Mouse (Mus musculus) stomach, postnatal 0 days (tissue): ENCODE measurements at regions not wholly inside any gene's neighbourhood (a gene's known extent, or its start where the extent isn't known, plus 50 kb on each side); places are given as distances from the start of the nearest gene placed in this dataset.

ENCODE experiments used
- CTCF ChIP-seq: IDR thresholded peaks from 2 replicates; pipeline ENCODE4 v1.5.1; 2016; ENCODE audit warnings: antibody characterized with exemption, low read depth, mild to moderate bottlenecking, moderate library complexity
- EP300 ChIP-seq: optimal IDR thresholded peaks from 2 replicates; pipeline ENCODE3; 2016; ENCODE audit warnings: antibody characterized with exemption

DNA sequence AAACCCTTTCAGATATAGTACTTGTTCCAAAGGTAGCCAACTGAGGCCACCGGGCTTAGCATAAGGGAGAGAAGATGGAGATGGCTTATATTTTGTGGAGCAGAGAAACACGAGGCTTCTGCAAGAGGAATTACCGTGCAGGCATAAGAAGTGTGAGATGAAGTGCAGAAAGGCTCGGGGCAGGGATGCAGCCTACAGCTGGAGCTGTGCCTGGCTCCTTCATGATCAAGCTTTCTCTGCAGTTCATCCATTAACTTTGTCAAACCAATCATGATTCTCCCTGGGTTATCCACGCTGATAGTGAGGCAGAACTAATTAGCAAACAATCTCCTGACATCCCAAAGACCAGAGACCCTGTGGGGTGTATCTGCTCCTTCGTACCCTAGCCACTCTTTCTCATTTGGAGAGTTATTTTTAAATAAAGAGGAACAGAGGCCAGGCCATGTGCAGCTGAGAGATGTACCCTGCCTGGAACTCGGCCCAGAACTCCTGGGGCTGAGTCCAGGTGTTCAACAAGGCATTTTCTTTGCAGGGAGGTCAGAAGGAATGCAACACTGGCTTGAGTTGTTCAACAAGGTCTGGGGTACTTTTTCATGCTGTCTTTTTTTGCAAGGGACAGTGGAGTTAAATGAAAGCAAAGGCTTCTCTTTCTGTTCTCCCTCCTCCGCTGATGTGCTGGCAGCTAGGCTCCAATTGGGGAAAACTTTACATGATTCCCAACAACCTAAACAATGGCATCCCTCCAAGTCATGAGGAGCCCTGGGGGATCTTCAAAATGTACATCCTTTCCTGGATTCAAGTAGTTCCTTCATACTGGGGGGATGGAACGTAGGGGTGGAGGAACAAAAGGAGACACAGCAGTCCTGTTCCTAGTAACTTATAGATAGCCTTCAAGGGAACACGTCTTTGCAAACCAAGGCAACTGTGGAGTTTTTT is 610.4 kb upstream of the Fam92a start:
- TF ChIP-seq EP300, result no peak
- TF ChIP-seq CTCF, result no peak
